Mouse (Mus musculus): ENCODE measurements around the gene Arfgap2.

- TF ChIP-seq CTCF (IDR thresholded peaks at IDR 0.05; ENCODE audit: low read depth), result no peak
- no peak for TF ChIP-seq EP300 (IDR thresholded peaks at IDR 0.05; ENCODE audit: low read depth)
These were observed 16.6 kb downstream of the Arfgap2 start for GRCm38 (mm10) chr2:91281366-91281765.
